In genomic region chr2:69646726-69647490, GRCm38 (mm10) we compare ENCODE assay signal across 8 mouse cellular contexts. TPM values are rescaled to one million over a fixed set of nuclear protein-coding genes. Genes with fewer than 3 reads are reported as not detected.
DNase-seq lines count a peak whose midpoint lies in the region; TF ChIP-seq lines count a peak whose summit lies in the region.

Gene Bbs5 (plus strand): TSS chr2:69647171.

- H3K36me3 ChIP-seq in MEL (ENCODE audit: control insufficient read depth in 1 of 2, insufficient read depth in 2 of 2, low read length in 2 of 2), result no peaks in the 10 kb centered on the region; a peak in 1 of 4 replicates
- H3K36me3 ChIP-seq in hindbrain, embryonic 10.5 days, result peaks cover 4% of the 10 kb centered on the region; the same call in 1 of the 2 replicates

- TF ChIP-seq EP300 in MEL (IDR thresholded peaks at IDR 0.05; ENCODE audit: low read depth in 1 of 2, low read length in 2 of 2), result no peak; a peak in 1 of 4 replicates

- peak within 1 kb of the TSS; percentile 43; the same call in 1 of the 2 replicates for H3K27ac ChIP-seq in MEL (ENCODE audit: control insufficient read depth, low read depth, low read length)
- H3K27ac ChIP-seq in hindbrain, embryonic 10.5 days, result peak within 1 kb of the TSS; percentile 86

- peak; percentile 47 to 66; a peak in 2 of 4 replicates for TF ChIP-seq POLR2A in MEL (IDR thresholded peaks at IDR 0.05; ENCODE audit: control insufficient read depth in 1 of 2, insufficient read depth in 1 of 2, low read depth in 1 of 2, low read length in 2 of 2, poor library complexity in 1 of 2)

- 3% methylated on average over 43 of the region's 43 CpGs for WGBS in hindbrain, embryonic 10.5 days

- no peak for TF ChIP-seq CTCF in MEL (IDR thresholded peaks at IDR 0.05 in 2 of 3, conservative IDR thresholded peaks at IDR 0.05 in 1 of 3; ENCODE audit: control insufficient read depth in 1 of 3, insufficient read depth in 1 of 3, low read depth in 2 of 3, low read length in 3 of 3, poor library complexity in 1 of 3, severe bottlenecking in 1 of 3)

- H3K9me3 ChIP-seq in MEL (replicated peaks; ENCODE audit: insufficient read depth, low read length), result no peaks in the 10 kb centered on the region
- no peaks in the 10 kb centered on the region for H3K9me3 ChIP-seq in hindbrain, embryonic 10.5 days

- no peaks in the 10 kb centered on the region; the same call in 1 of the 2 replicates for H3K79me2 ChIP-seq in MEL (ENCODE audit: control insufficient read depth, insufficient read depth, low read length, poor library complexity)

- H3K4me3 ChIP-seq in MEL (ENCODE audit: control insufficient read depth in 1 of 2, insufficient read depth in 1 of 2, low read depth in 2 of 2, low read length in 2 of 2), result peak within 1 kb of the TSS; percentile 70 to 93
- peak within 1 kb of the TSS; percentile 86 for H3K4me3 ChIP-seq in hindbrain, embryonic 10.5 days

- peak; percentile 96 for DNase-seq in MEL (ENCODE audit: low read depth, low spot score)
- peak; percentile 93 to 97 for DNase-seq in cerebellum, adult 18-20 months
- DNase-seq in forelimb bud, embryonic 11.5 days (ENCODE audit: low read depth, low spot score), result peak; percentile 83
- peak; percentile 89 for DNase-seq in hindbrain, embryonic 10.5 days (ENCODE audit: low spot score)
- DNase-seq in layer of hippocampus, postnatal 10 days (ENCODE audit: low spot score in 2 of 2), result peak; percentile 85 to 92
- DNase-seq in lung, postnatal 10 days, result peak; percentile 93
- DNase-seq in ovary, postnatal 36 days (ENCODE audit: low spot score), result peak; percentile 90
- DNase-seq in thymus, postnatal 25 days, result peak; percentile 72

- no peak for TF ChIP-seq RAD21 in MEL (IDR thresholded peaks at IDR 0.05; ENCODE audit: low read depth, low read length)

- peaks cover 0 to 4% of the 10 kb centered on the region in 2 experiments; a peak in 2 of 4 replicates for H3K4me1 ChIP-seq in MEL (ENCODE audit: control insufficient read depth in 1 of 2, insufficient read depth in 2 of 2, low read length in 2 of 2)
- H3K4me1 ChIP-seq in hindbrain, embryonic 10.5 days (replicated peaks), result peaks cover 14% of the 10 kb centered on the region

- H3K9ac ChIP-seq in MEL (ENCODE audit: control insufficient read depth, low read depth, low read length, poor library complexity, severe bottlenecking), result peak within 1 kb of the TSS; percentile 60

- H3K27me3 ChIP-seq in MEL (ENCODE audit: control insufficient read depth in 1 of 2, insufficient read depth in 2 of 2, low read length in 2 of 2), result no peaks in the 10 kb centered on the region
- H3K27me3 ChIP-seq in hindbrain, embryonic 10.5 days (ENCODE audit: insufficient read depth, poor library complexity, severe bottlenecking), result no peaks in the 10 kb centered on the region

TF ChIP-seq in MEL, 35 proteins besides CTCF, POLR2A, EP300 and RAD21:
- TF ChIP-seq MYB (IDR thresholded peaks at IDR 0.05; ENCODE audit: low read depth, low read length), result no peak
- no peak for TF ChIP-seq E2F4 (IDR thresholded peaks at IDR 0.05; ENCODE audit: borderline replicate concordance, low read depth, low read length)
- TF ChIP-seq GATA1 (IDR thresholded peaks at IDR 0.05; ENCODE audit: low read depth, low read length), result no peak
- no peak for TF ChIP-seq TAL1 (IDR thresholded peaks at IDR 0.05; ENCODE audit: low read length)
- TF ChIP-seq ELF1 (IDR thresholded peaks at IDR 0.05; ENCODE audit: low read depth, low read length), result peak; percentile 86
- no peak for TF ChIP-seq USF2 (IDR thresholded peaks at IDR 0.05; ENCODE audit: borderline replicate concordance in 1 of 2, insufficient read depth in 1 of 2, low read depth in 1 of 2, low read length in 2 of 2)
- peak; percentile 50; the same call in 1 of the 2 replicates for TF ChIP-seq ETS1 (IDR thresholded peaks at IDR 0.05; ENCODE audit: low read depth, low read length)
- TF ChIP-seq ZNF384 (IDR thresholded peaks at IDR 0.05; ENCODE audit: low read depth, low read length), result 0 out of 2 replicates have a peak, but pooled peaks have one; percentile 8
- 0 out of 2 replicates have a peak, but pooled peaks have one; percentile 22 for TF ChIP-seq MYC (IDR thresholded peaks at IDR 0.05; ENCODE audit: low read depth, low read length)
- TF ChIP-seq MEF2A (IDR thresholded peaks at IDR 0.05; ENCODE audit: extremely low read depth, insufficient replicate concordance, low read depth, low read length, poor library complexity, severe bottlenecking), result peak; percentile 25; the same call in 1 of the 2 replicates
- TF ChIP-seq JUND (IDR thresholded peaks at IDR 0.05; ENCODE audit: low read depth, low read length), result peak; percentile 23; the same call in 1 of the 2 replicates
- TF ChIP-seq BHLHE40 (IDR thresholded peaks at IDR 0.05; ENCODE audit: borderline replicate concordance, low read depth, low read length), result no peak
- TF ChIP-seq MAX (IDR thresholded peaks at IDR 0.05; ENCODE audit: low read length), result peak; percentile 53; the same call in 1 of the 2 replicates
- TF ChIP-seq KAT2A (conservative IDR thresholded peaks at IDR 0.05; ENCODE audit: low read depth, low read length), result no peak; the same call in 1 of the 2 replicates
- TF ChIP-seq MAFK (IDR thresholded peaks at IDR 0.05; ENCODE audit: borderline replicate concordance, low read depth, low read length), result peak; percentile 35; the same call in 1 of the 2 replicates
- peak; percentile 61 for TF ChIP-seq TBP (IDR thresholded peaks at IDR 0.05; ENCODE audit: low read depth, low read length)
- TF ChIP-seq SIN3A (IDR thresholded peaks at IDR 0.05; ENCODE audit: low read length), result peak; percentile 100
- no peak for TF ChIP-seq CHD1 (IDR thresholded peaks at IDR 0.05; ENCODE audit: low read depth, low read length)
- peak; percentile 19; the same call in 1 of the 2 replicates for TF ChIP-seq ZC3H11A (IDR thresholded peaks at IDR 0.05; ENCODE audit: low read depth, low read length)
- TF ChIP-seq ZMIZ1 (IDR thresholded peaks at IDR 0.05; ENCODE audit: low read depth, low read length), result no peak
- peak; percentile 49 for TF ChIP-seq NELFE (IDR thresholded peaks at IDR 0.05; ENCODE audit: low read depth, low read length)
- TF ChIP-seq TCF12 (IDR thresholded peaks at IDR 0.05; ENCODE audit: low read depth, low read length), result peak; percentile 56
- no peak; the same call in 1 of the 2 replicates for TF ChIP-seq POLR2AphosphoS2 (IDR thresholded peaks at IDR 0.05; ENCODE audit: low read length)
- TF ChIP-seq SMC3 (IDR thresholded peaks at IDR 0.05; ENCODE audit: low read depth, low read length), result no peak
- TF ChIP-seq POLR2AphosphoS5 (IDR thresholded peaks at IDR 0.05; ENCODE audit: borderline replicate concordance, low read depth, low read length), result no peak
- TF ChIP-seq MXI1 (IDR thresholded peaks at IDR 0.05; ENCODE audit: low read depth, low read length), result peak; percentile 98
- TF ChIP-seq USF1 (IDR thresholded peaks at IDR 0.05; ENCODE audit: low read depth, low read length), result peak; percentile 34; the same call in 1 of the 2 replicates
- TF ChIP-seq GABPA (IDR thresholded peaks at IDR 0.05; ENCODE audit: low read depth, low read length), result no peak
- no peak for TF ChIP-seq UBTF (IDR thresholded peaks at IDR 0.05; ENCODE audit: borderline replicate concordance, insufficient read depth, low read depth, low read length)
- 0 out of 2 replicates have a peak, but pooled peaks have one; percentile 28 for TF ChIP-seq RCOR1 (IDR thresholded peaks at IDR 0.05; ENCODE audit: low read depth, low read length)
- no peak for TF ChIP-seq MAZ (IDR thresholded peaks at IDR 0.05; ENCODE audit: low read depth, low read length)
- peak; percentile 35; the same call in 1 of the 2 replicates for TF ChIP-seq NRF1 (IDR thresholded peaks at IDR 0.05; ENCODE audit: insufficient read depth, low read depth, low read length, poor library complexity, severe bottlenecking)
- TF ChIP-seq ZKSCAN1 (IDR thresholded peaks at IDR 0.05; ENCODE audit: low read depth, low read length), result no peak
- peak; percentile 91 for TF ChIP-seq HCFC1 (IDR thresholded peaks at IDR 0.05; ENCODE audit: low read depth, low read length)
- no peak for TF ChIP-seq CHD2 (IDR thresholded peaks at IDR 0.05; ENCODE audit: low read length)

RNA-seq across cellular contexts. Expression of gene Bbs5, which starts in this region (rescaled TPM):
- total RNA-seq in MEL (2012; rRNA removed), result 5.7 and 6.3 TPM in 2 replicates
- 1 to 10 TPM in 1 of 2 experiments, not detected in 1; 5.4 TPM for polyA plus RNA-seq in MEL (2012; ENCODE audit: insufficient read depth in 1 of 2, insufficient read length in 2 of 2, low read depth in 1 of 2, low replicate concordance in 2 of 2, missing spikeins in 1 of 2)
- polyA plus RNA-seq in hindbrain, embryonic 10.5 days (2016; fragmentation: Nextera tagmentation; extraction: Ambion mirVana), result 17.0 and 17.2 TPM in 2 replicates
- total RNA-seq in layer of hippocampus, postnatal 10 days (2021), result 10 to 100 TPM; 26.7 to 33.2 TPM

Comparison
In these comparisons a context has a peak if more than half of its experiments do, and no peak if none do; other contexts are left out.
1. Peak in every context shown above with its lines: DNase-seq, H3K4me3 ChIP-seq and H3K27ac ChIP-seq.